Mouse (Mus musculus): ENCODE measurements around the gene Ahnak. TPM values are rescaled to one million over a fixed set of nuclear protein-coding genes. Genes with fewer than 3 reads are reported as not detected.
A peak's percentile ranks its signal among the peaks of the same experiment; 100 is the strongest.

The Ahnak gene
- polyA plus RNA-seq, 1 experiment from 2014 or later = 14.0 TPM

- H3K27me3 ChIP-seq (ENCODE audit: insufficient read depth, low read length) = no peaks in the 10 kb centered on the region
- WGBS = 86% methylated on average over 7 of the region's 7 CpGs
- H3K36me3 ChIP-seq (ENCODE audit: insufficient read depth, low read length) = peaks cover 68% of the 10 kb centered on the region
- H3K4me1 ChIP-seq (ENCODE audit: insufficient read depth, low read length) = peaks cover 24% of the 10 kb centered on the region
- no peaks in the 10 kb centered on the region for H3K9me3 ChIP-seq (ENCODE audit: low read length)
- H3K4me3 ChIP-seq (ENCODE audit: low read length) = no peak overlapping the region
- ATAC-seq (ENCODE audit: low FRiP score, low TSS enrichment) = no peak
- no peak overlapping the region for H3K9ac ChIP-seq (replicated peaks; ENCODE audit: low read length)
- no peak overlapping the region for H3K27ac ChIP-seq (ENCODE audit: low read length)
- H3K4me2 ChIP-seq (replicated peaks; ENCODE audit: low read depth, low read length) = no peak overlapping the region
These were observed 42.2 kb upstream of the Ahnak start for GRCm38 (mm10) chr19:8946929-8947328.

- no peak overlapping the region for H3K27ac ChIP-seq (ENCODE audit: low read length)
- WGBS = 89% methylated on average over 5 of the region's 5 CpGs
- ATAC-seq (ENCODE audit: low FRiP score, low TSS enrichment) = no peak
- peaks cover 67% of the 10 kb centered on the region for H3K36me3 ChIP-seq (ENCODE audit: insufficient read depth, low read length)
- peaks cover 19% of the 10 kb centered on the region for H3K4me1 ChIP-seq (ENCODE audit: insufficient read depth, low read length)
- H3K4me2 ChIP-seq (replicated peaks; ENCODE audit: low read depth, low read length) = no peak overlapping the region
- no peak overlapping the region for H3K4me3 ChIP-seq (ENCODE audit: low read length)
- H3K9me3 ChIP-seq (ENCODE audit: low read length) = no peaks in the 10 kb centered on the region
- no peak overlapping the region for H3K9ac ChIP-seq (replicated peaks; ENCODE audit: low read length)
- no peaks in the 10 kb centered on the region for H3K27me3 ChIP-seq (ENCODE audit: insufficient read depth, low read length)
These were observed 38.9 kb upstream of the Ahnak start for GRCm38 (mm10) chr19:8950190-8950589.

GRCm38 (mm10) chr19:8952241-8952640, 36.8 kb upstream of the Ahnak start:
- H3K27ac ChIP-seq (ENCODE audit: low read length) = no peak overlapping the region
- no peak overlapping the region for H3K4me3 ChIP-seq (ENCODE audit: low read length)
- H3K36me3 ChIP-seq (ENCODE audit: insufficient read depth, low read length) = peaks cover 53% of the 10 kb centered on the region
- H3K9me3 ChIP-seq (ENCODE audit: low read length) = no peaks in the 10 kb centered on the region
- WGBS = 92% methylated on average over 9 of the region's 9 CpGs
- H3K9ac ChIP-seq (replicated peaks; ENCODE audit: low read length) = no peak overlapping the region
- H3K27me3 ChIP-seq (ENCODE audit: insufficient read depth, low read length) = no peaks in the 10 kb centered on the region
- no peak overlapping the region for H3K4me2 ChIP-seq (replicated peaks; ENCODE audit: low read depth, low read length)
- ATAC-seq (ENCODE audit: low FRiP score, low TSS enrichment) = no peak
- peaks cover 16% of the 10 kb centered on the region for H3K4me1 ChIP-seq (ENCODE audit: insufficient read depth, low read length)

- 4% methylated on average over 46 of the region's 46 CpGs for WGBS
- Histone ChIP-seq H3K27ac (ENCODE audit: low read length) (peak within 1 kb of the TSS; percentile 66), H3K4me3 (ENCODE audit: low read length) (peak within 1 kb of the TSS; percentile 89), H3K4me2 (replicated peaks; ENCODE audit: low read depth, low read length) (peak within 1 kb of the TSS; percentile 69), H3K9me3 (ENCODE audit: low read length) (no peaks in the 10 kb centered on the region), H3K4me1 (ENCODE audit: insufficient read depth, low read length) (peaks cover 16% of the 10 kb centered on the region), H3K36me3 (ENCODE audit: insufficient read depth, low read length) (peaks cover 47% of the 10 kb centered on the region), H3K9ac (replicated peaks; ENCODE audit: low read length) (peak within 1 kb of the TSS; percentile 84), H3K27me3 (ENCODE audit: insufficient read depth, low read length) (no peaks in the 10 kb centered on the region)
- ATAC-seq (ENCODE audit: low FRiP score, low TSS enrichment) = peak; percentile 94
These were observed 35.7 kb upstream of the Ahnak start, which contains the start of gene Tut1 for GRCm38 (mm10) chr19:8953135-8954039. TSS of gene Tut1 (plus strand) at chr19:8953847.

GRCm38 (mm10) chr19:8954171-8954570, 34.9 kb upstream of the Ahnak start:
- Histone ChIP-seq H3K36me3 (ENCODE audit: insufficient read depth, low read length) (peaks cover 47% of the 10 kb centered on the region), H3K9ac (replicated peaks; ENCODE audit: low read length) (peak overlapping the region; percentile 84), H3K27me3 (ENCODE audit: insufficient read depth, low read length) (no peaks in the 10 kb centered on the region), H3K4me1 (ENCODE audit: insufficient read depth, low read length) (peaks cover 16% of the 10 kb centered on the region), H3K27ac (ENCODE audit: low read length) (peak overlapping the region; percentile 66), H3K4me2 (replicated peaks; ENCODE audit: low read depth, low read length) (peak overlapping the region; percentile 69), H3K4me3 (ENCODE audit: low read length) (peak overlapping the region; percentile 89), H3K9me3 (ENCODE audit: low read length) (no peaks in the 10 kb centered on the region)
- ATAC-seq (ENCODE audit: low FRiP score, low TSS enrichment) = no peak
- WGBS = 4% methylated on average over 9 of the region's 9 CpGs

GRCm38 (mm10) chr19:8962256-8962655, 26.8 kb upstream of the Ahnak start:
- WGBS = 86% methylated on average over 2 of the region's 2 CpGs
- H3K36me3 ChIP-seq (ENCODE audit: insufficient read depth, low read length) = peaks cover 72% of the 10 kb centered on the region
- H3K4me1 ChIP-seq (ENCODE audit: insufficient read depth, low read length) = peaks cover 9% of the 10 kb centered on the region
- no peak overlapping the region for H3K27ac ChIP-seq (ENCODE audit: low read length)
- no peak for ATAC-seq (ENCODE audit: low FRiP score, low TSS enrichment)
- H3K4me2 ChIP-seq (replicated peaks; ENCODE audit: low read depth, low read length) = no peak overlapping the region
- H3K4me3 ChIP-seq (ENCODE audit: low read length) = no peak overlapping the region
- H3K9me3 ChIP-seq (ENCODE audit: low read length) = no peaks in the 10 kb centered on the region
- H3K27me3 ChIP-seq (ENCODE audit: insufficient read depth, low read length) = no peaks in the 10 kb centered on the region
- no peak overlapping the region for H3K9ac ChIP-seq (replicated peaks; ENCODE audit: low read length)

- H3K9me3 ChIP-seq (ENCODE audit: low read length) = no peaks in the 10 kb centered on the region
- no peak for ATAC-seq (ENCODE audit: low FRiP score, low TSS enrichment)
- H3K27ac ChIP-seq (ENCODE audit: low read length) = no peak overlapping the region; the same call in 1 of the 2 replicates
- peak overlapping the region; percentile 84 for H3K9ac ChIP-seq (replicated peaks; ENCODE audit: low read length)
- H3K27me3 ChIP-seq (ENCODE audit: insufficient read depth, low read length) = no peaks in the 10 kb centered on the region
- peaks cover 65% of the 10 kb centered on the region for H3K36me3 ChIP-seq (ENCODE audit: insufficient read depth, low read length)
- H3K4me1 ChIP-seq (ENCODE audit: insufficient read depth, low read length) = peaks cover 23% of the 10 kb centered on the region
- no peak overlapping the region for H3K4me2 ChIP-seq (replicated peaks; ENCODE audit: low read depth, low read length)
- 82% methylated on average over 11 of the region's 11 CpGs for WGBS
- no peak overlapping the region for H3K4me3 ChIP-seq (ENCODE audit: low read length)
These were observed 24.0 kb upstream of the Ahnak start for GRCm38 (mm10) chr19:8965075-8965474.

- Histone ChIP-seq H3K36me3 (ENCODE audit: insufficient read depth, low read length) (peaks cover 65% of the 10 kb centered on the region), H3K4me3 (ENCODE audit: low read length) (peak overlapping the region; percentile 98), H3K9ac (replicated peaks; ENCODE audit: low read length) (peak overlapping the region; percentile 84), H3K27ac (ENCODE audit: low read length) (peak overlapping the region; percentile 98), H3K27me3 (ENCODE audit: insufficient read depth, low read length) (no peaks in the 10 kb centered on the region), H3K4me1 (ENCODE audit: insufficient read depth, low read length) (peaks cover 23% of the 10 kb centered on the region), H3K4me2 (replicated peaks; ENCODE audit: low read depth, low read length) (peak overlapping the region; percentile 89), H3K9me3 (ENCODE audit: low read length) (no peaks in the 10 kb centered on the region)
- WGBS = 80% methylated on average over 8 of the region's 8 CpGs
- no peak for ATAC-seq (ENCODE audit: low FRiP score, low TSS enrichment)
These were observed 23.3 kb upstream of the Ahnak start for GRCm38 (mm10) chr19:8965771-8966170.

GRCm38 (mm10) chr19:8966198-8966589, 22.9 kb upstream of the Ahnak start:
- Histone ChIP-seq H3K9me3 (ENCODE audit: low read length) (no peaks in the 10 kb centered on the region), H3K4me2 (replicated peaks; ENCODE audit: low read depth, low read length) (peak overlapping the region; percentile 89), H3K36me3 (ENCODE audit: insufficient read depth, low read length) (peaks cover 67% of the 10 kb centered on the region), H3K4me1 (ENCODE audit: insufficient read depth, low read length) (peaks cover 23% of the 10 kb centered on the region), H3K9ac (replicated peaks; ENCODE audit: low read length) (peak overlapping the region; percentile 84), H3K27ac (ENCODE audit: low read length) (peak overlapping the region; percentile 98), H3K27me3 (ENCODE audit: insufficient read depth, low read length) (no peaks in the 10 kb centered on the region), H3K4me3 (ENCODE audit: low read length) (peak overlapping the region; percentile 98)
- 23% methylated on average over 5 of the region's 5 CpGs for WGBS
- ATAC-seq (ENCODE audit: low FRiP score, low TSS enrichment) = no peak
